In genomic region chr5:96999601-97000000, GRCm38 (mm10) we compare ENCODE assay signal across 9 mouse cellular contexts. TPM values are rescaled to one million over a fixed set of nuclear protein-coding genes. Genes with fewer than 3 reads are reported as not detected.
DNase-seq lines count a peak whose midpoint lies in the region; ATAC-seq lines count a peak whose summit lies in the region.
"Had no signal": no experiment of that assay in that cellular context is flagged by ENCODE, and none has a peak within 500 bp of the region (broad histone marks: within the 10 kb centered on the region; RNA-seq: fewer than 3 reads in every experiment).

No protein-coding gene starts in this region.

- H3K27me3 ChIP-seq in kidney, embryonic 15.5 days = no peaks in the 10 kb centered on the region
- no peaks in the 10 kb centered on the region for H3K27me3 ChIP-seq in hindbrain, embryonic 14.5 days (ENCODE audit: control insufficient read depth, insufficient read depth, low read length)
- H3K27me3 ChIP-seq in midbrain, embryonic 13.5 days = peaks cover 2% of the 10 kb centered on the region; the same call in 1 of the 2 replicates

- no peak for ATAC-seq in kidney, embryonic 15.5 days (replicated peaks; ENCODE audit: low FRiP score)
- no peak for ATAC-seq in hindbrain, embryonic 14.5 days (ENCODE audit: low FRiP score)
- ATAC-seq in midbrain, embryonic 13.5 days = no peak

- H3K36me3 ChIP-seq in kidney, embryonic 15.5 days = no peaks in the 10 kb centered on the region
- H3K36me3 ChIP-seq in hindbrain, embryonic 14.5 days (replicated peaks; ENCODE audit: control insufficient read depth, insufficient read depth) = no peaks in the 10 kb centered on the region
- no peaks in the 10 kb centered on the region for H3K36me3 ChIP-seq in midbrain, embryonic 13.5 days

- DNase-seq in kidney, postnatal 36 days = no peak
- DNase-seq in c-Kit-negative CD71-positive TER-119-positive erythroid progenitor cells, embryonic 14.5 days (ENCODE audit: low read depth, low spot score) = peak; percentile 42
- DNase-seq in hindbrain, embryonic 14.5 days (ENCODE audit: low spot score) = no peak
- DNase-seq in thymus, postnatal 0 days (ENCODE audit: low spot score) = no peak
- no peak for DNase-seq in left cerebral cortex, postnatal 4 days
- no peak for DNase-seq in adrenal gland, adult 8-10 months
- DNase-seq: cerebellum, postnatal 36 days had no signal

- H3K4me3 ChIP-seq in kidney, embryonic 15.5 days (replicated peaks) = peak overlapping the region; percentile 85
- H3K4me3 ChIP-seq in hindbrain, embryonic 14.5 days (replicated peaks; ENCODE audit: low read length) = peak overlapping the region; percentile 72; the same call in 1 of the 2 replicates
- H3K4me3 ChIP-seq in midbrain, embryonic 13.5 days (replicated peaks) = peak overlapping the region; percentile 82; the same call in 1 of the 2 replicates

- H3K9ac ChIP-seq in kidney, embryonic 15.5 days = no peak overlapping the region
- no peak overlapping the region for H3K9ac ChIP-seq in hindbrain, embryonic 14.5 days
- no peak overlapping the region for H3K9ac ChIP-seq in midbrain, embryonic 13.5 days (replicated peaks)

- WGBS in kidney, embryonic 15.5 days = 87% methylated on average over 7 of the region's 7 CpGs
- 91% methylated on average over 7 of the region's 7 CpGs for WGBS in hindbrain, embryonic 14.5 days
- 84% methylated on average over 7 of the region's 7 CpGs for WGBS in midbrain, embryonic 13.5 days

- H3K27ac ChIP-seq in kidney, embryonic 15.5 days = no peak overlapping the region
- H3K27ac ChIP-seq in hindbrain, embryonic 14.5 days = no peak overlapping the region
- no peak overlapping the region for H3K27ac ChIP-seq in midbrain, embryonic 13.5 days

- peak overlapping the region; percentile 68 for H3K4me2 ChIP-seq in kidney, embryonic 15.5 days
- peak overlapping the region; percentile 95 for H3K4me2 ChIP-seq in hindbrain, embryonic 14.5 days (replicated peaks)
- peak overlapping the region; percentile 41 for H3K4me2 ChIP-seq in midbrain, embryonic 13.5 days (replicated peaks)

- intact Hi-C loops in left cerebral cortex, postnatal 4 days (cut with DNase I) = no loop called here

- H3K9me3 ChIP-seq in kidney, embryonic 15.5 days (replicated peaks) = no peaks in the 10 kb centered on the region
- no peaks in the 10 kb centered on the region for H3K9me3 ChIP-seq in hindbrain, embryonic 14.5 days (ENCODE audit: control insufficient read depth, low read length)
- no peaks in the 10 kb centered on the region for H3K9me3 ChIP-seq in midbrain, embryonic 13.5 days

- peaks cover 42% of the 10 kb centered on the region for H3K4me1 ChIP-seq in kidney, embryonic 15.5 days
- peaks cover 18% of the 10 kb centered on the region for H3K4me1 ChIP-seq in hindbrain, embryonic 14.5 days (replicated peaks; ENCODE audit: control insufficient read depth, insufficient read depth, low read length)
- H3K4me1 ChIP-seq in midbrain, embryonic 13.5 days (replicated peaks) = peaks cover 28% of the 10 kb centered on the region

RNA-seq across cellular contexts. Expression of gene Bmp2k, which starts 2.1 kb away (rescaled TPM):
- polyA plus RNA-seq in kidney, embryonic 15.5 days (2015; fragmentation: Nextera tagmentation; extraction: Ambion mirVana) = 10.1 and 10.2 TPM in 2 replicates
- polyA plus RNA-seq in hindbrain, embryonic 14.5 days (2014; fragmentation: Nextera tagmentation; extraction: Ambion mirVana) = 11.7 and 12.4 TPM in 2 replicates
- polyA plus RNA-seq in midbrain, embryonic 13.5 days (2015; fragmentation: Nextera tagmentation; extraction: Ambion mirVana) = 8.3 and 9.3 TPM in 2 replicates
- 24.3 and 29.7 TPM in 2 replicates for polyA plus RNA-seq in thymus, postnatal 0 days (2015; fragmentation: Nextera tagmentation; extraction: Ambion mirVana)
- 10 to 100 TPM; 14.3 to 16.1 TPM for total RNA-seq in left cerebral cortex, postnatal 4 days (2021)
- total RNA-seq in adrenal gland, adult 8-10 months (2022) = 10 to 100 TPM; 21.9 to 35.4 (median 29.1) TPM

Comparison
In these comparisons a context has a peak if more than half of its experiments do, and no peak if none do; other contexts are left out.
1. H3K4me2 ChIP-seq: peak in every context shown above with its lines; median percentile 95 in hindbrain, embryonic 14.5 days; 68 in kidney, embryonic 15.5 days; 41 in midbrain, embryonic 13.5 days.